Mouse (Mus musculus): Measurements from ENCODE around the gene Capzb.

DNA sequence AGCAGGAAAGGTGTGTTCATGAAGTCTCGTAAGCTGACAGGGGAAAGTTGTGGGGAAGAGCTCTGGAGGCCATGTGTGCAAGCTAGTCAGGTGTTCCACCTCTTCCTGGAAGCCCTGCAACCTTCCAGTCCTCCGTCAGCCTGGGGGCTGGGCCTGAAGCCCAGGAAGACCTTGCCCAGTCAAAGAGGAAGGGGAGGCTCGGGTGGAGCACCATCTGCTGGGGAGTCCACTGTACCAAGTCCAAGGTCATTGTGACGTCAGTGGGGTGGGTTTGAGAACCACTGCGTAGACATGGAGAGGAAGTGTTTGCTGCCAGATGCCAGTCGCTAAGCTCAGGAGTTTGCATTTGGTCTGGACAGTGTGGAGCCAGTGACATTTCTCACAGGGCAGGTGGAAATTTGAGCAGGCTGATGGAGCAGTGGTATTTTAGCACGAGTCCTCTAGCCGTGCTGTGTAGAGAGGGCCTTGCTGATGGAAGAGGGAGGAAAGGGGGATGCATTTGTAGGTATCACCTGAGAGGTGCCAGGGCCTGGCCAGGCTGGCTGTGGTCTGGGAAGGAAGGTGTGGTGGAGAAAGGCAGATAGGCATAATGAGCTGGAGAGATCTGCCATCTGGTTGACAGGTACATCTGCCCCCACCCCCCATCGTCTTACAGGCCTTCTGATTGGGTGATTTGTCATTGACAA, 5.4 kb downstream of the Capzb start:
- no peak for TF ChIP-seq POLR2A (IDR thresholded peaks at IDR 0.05; ENCODE audit: borderline replicate concordance, extremely low read depth, insufficient read depth, insufficient read length, poor library complexity, severe bottlenecking)
- no peak for TF ChIP-seq CTCF (IDR thresholded peaks at IDR 0.05; ENCODE audit: borderline replicate concordance, extremely low read depth, insufficient read depth, insufficient read length)

Data from brain, embryonic 14.5 days (tissue).